Mouse (Mus musculus) cerebellum, postnatal 36 days (tissue): ENCODE measurements around the gene Ccdc160.
A peak's percentile ranks its signal among the peaks of the same experiment; 100 is the strongest.

Source experiments
- DNase-seq, 2 experiments: peaks; one replicate each; pipeline ENCODE4 v3.0.0; 2021 to 2022; ENCODE audit warnings: mixed read lengths in 2 of 2

Gene Ccdc160

GRCm38 (mm10) chrX:52790980-52791593 is at the start of gene Ccdc160:
Gene Ccdc160, plus strand, starts transcription at chrX:52791200.
- DNase-seq, result peak; percentile 68 to 70

- DNase-seq, result no peak
Measured at GRCm38 (mm10) chrX:52743781-52744180, 47.2 kb upstream of the Ccdc160 start.

DNA sequence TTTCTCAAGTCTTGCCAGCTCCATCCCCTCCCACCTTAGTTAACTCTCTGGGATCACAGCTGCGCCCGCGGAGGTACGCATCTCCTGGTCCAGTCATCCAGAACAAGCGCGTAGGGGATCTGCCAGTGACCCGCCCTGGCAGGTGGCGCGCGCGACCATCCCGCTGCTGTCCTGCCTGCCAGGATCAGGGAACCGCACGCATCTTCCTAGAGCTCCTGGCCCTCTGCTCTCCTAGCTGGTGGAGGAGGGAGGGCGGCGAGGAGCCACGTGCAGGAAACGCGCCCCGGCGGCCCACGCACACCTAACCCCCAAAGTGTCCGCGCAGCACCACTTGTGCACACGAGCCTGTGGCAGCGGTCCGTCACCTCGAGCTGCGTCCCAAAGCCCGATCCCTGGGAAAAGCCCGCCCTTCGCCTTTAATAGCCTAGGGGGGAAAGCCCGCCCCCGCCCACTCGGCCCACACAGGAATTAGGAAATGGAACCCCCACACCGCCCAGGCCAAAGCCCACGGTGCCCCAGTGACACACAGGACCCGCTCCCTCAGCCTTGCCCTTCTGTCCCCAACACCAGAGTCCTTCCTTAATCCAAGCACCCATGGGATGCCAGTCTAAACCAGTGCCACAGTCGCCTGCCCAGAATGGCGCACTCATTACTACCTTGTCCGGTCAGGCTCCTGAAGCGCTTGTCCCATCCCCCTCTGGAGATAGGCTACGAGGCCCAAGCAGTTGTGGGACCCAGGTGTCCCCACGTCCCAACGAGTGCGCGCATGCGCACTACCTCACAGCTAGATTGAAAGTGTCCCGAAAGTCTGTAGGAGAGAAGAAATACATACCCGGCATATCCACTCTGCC is 46.6 kb upstream of the Ccdc160 start:
- peak in 1 of 2 experiments; percentile 1 for DNase-seq

- DNase-seq, result no peak
Measured at GRCm38 (mm10) chrX:52745462-52745861, 45.5 kb upstream of the Ccdc160 start.

GRCm38 (mm10) chrX:52745917-52746316 is 45.1 kb upstream of the Ccdc160 start:
- no peak for DNase-seq

DNA sequence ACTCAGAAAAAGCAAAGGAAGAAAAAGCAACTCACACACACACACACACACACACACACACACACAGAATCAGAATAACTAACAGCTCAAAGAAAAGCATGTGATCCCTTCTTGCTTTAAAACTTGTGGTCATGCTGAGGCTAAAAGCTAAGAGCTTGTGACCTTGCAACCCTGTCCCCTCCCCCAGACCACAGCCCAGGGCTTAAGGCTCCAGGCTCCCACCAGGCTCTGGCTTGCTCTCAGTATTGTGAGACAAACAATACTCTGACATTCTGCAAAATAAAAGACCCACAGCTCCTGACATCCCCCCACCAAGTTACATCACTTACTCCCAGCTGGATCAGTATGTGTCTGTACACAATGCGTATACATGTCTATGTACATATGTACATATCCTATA is 44.2 kb upstream of the Ccdc160 start:
- no peak for DNase-seq

GRCm38 (mm10) chrX:52753491-52754085 is 37.4 kb upstream of the Ccdc160 start:
- DNase-seq, result no peak

DNA sequence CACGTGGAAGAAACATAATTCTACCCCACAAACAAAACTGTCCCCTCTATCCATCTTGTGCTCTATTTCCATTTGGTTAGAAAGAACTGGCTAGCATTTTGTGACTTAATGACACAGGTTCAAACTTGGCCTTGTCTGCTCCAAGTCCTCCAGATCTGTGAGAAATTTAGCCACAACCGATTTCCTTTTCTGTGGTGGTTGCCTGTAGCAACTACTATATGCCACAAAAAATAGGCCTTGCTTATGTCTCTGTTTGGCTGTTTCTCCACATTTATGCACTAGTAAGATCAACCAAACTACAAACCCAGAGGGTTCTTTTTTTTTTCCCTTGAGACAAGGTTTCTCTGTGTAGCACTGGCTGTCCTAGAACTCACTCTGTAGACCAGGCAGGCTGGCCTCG is 33.8 kb upstream of the Ccdc160 start:
- no peak for DNase-seq

- DNase-seq, result no peak
Measured at GRCm38 (mm10) chrX:52759232-52759631, 31.8 kb upstream of the Ccdc160 start.

DNA sequence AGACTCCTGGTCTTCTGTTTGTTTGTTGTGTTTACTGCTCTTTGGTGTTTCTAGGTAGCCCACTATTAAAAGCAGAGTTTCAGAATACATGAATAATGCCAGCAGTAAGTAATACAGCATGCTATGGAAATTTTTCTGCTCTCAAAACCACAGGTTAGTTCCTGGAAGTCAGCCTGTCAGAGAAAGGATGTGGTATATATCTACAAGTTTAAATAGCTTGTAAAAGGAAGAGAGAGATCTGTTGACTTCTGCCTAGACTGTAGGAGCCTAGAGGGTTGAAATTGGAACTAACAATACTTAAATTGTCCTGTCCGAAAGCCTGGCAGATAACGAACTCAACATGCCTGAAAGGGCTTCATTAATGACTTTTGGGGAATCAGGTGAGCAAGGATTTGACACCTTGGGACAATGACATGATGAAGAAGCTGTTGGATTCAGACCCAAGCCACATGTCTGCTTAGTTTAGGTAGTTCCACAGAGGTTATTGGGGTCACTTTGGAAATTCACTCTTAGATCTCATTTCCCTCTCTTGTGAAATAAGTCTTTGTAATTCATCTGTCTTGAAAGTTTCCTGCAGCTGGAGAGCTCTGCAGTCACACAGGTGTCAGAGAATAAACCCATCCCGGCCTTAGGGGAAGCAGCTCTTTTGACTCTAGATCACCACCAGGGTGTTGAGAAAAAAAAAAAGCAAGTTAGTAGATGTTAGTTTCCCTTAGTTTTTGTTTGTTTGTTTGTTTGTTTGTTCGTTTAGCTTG is 30.6 kb upstream of the Ccdc160 start:
- no peak for DNase-seq

GRCm38 (mm10) chrX:52762221-52762620 is 28.8 kb upstream of the Ccdc160 start:
- no peak for DNase-seq

GRCm38 (mm10) chrX:52775973-52776372 is 15.0 kb upstream of the Ccdc160 start:
- peak; percentile 16 to 36 for DNase-seq

DNA sequence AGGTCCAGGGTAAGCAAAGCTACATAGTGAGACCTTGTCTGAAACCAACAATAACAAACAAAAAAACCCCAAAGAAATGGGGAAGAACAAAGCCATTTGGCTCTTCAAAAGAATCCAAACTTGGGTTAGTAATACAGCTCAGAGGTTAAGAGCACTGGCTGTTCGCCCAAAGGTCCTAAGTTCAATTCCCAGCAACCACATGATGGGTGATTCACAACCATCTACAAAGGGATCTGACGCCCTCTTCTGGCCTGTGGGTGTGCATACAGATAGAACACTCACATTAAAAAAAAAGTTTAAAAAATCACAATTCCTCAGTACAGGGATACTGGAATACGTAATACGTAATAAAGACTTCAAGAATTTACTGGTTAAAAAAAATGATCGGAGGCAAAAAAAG is 13.3 kb upstream of the Ccdc160 start:
- DNase-seq, result no peak

- no peak for DNase-seq
Measured at GRCm38 (mm10) chrX:52783898-52784297, 7.1 kb upstream of the Ccdc160 start.

DNA sequence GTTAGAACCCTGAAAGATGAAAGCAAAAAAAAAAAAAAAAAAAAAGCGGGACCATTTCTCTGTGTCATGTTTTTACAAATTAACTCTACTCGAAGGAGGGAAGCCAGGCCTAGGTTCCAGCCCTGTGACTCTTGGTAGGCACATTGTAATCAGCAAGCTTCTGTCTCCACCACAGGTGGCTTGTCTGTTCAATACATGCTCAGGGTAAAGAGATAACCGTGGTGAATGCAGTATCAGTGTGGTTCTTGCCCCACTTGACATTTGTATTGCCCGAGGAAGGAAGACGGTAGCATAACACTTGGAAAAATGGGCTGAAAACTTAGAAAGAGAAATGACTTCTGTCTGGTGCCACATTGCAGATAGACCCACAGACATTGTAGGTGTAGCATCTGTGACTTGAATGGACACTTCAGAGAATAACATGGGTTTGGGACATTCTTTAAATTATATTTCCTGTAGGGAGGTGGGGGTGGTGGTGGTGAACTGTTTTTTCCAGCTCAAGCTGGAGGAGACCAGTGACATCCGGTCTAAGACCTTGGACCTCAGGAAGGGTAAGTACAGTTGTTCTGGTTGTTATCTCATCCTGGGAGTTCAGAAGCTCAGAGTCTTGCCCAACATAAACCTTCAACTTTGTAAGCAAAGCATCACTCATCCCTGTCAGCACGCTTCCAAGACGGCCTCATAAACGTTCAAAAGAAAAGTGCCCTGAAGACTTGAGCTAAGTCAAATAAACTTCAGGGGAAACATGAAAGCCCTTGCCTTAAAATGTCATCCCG is 1.1 kb downstream of the Ccdc160 start:
- DNase-seq, result no peak

DNA sequence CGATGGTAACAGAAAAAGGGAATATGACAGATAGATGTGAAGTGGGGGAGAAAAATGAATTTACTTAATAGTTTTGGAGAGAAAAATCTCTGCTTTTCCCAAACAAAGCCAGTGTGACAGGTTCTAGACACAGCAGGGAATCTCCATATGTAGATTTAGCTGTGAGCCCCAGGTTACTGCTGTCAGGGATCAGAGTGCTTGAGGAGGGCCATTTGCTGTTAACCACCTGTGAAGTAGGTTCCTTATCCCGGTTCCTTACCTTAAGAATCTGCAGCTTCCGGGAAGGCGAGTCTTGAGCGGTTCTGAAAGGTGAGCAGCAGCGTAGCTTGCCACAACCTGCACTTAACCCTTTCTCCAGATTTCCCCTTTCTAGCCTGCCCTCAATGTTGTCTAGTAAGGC is 1.9 kb downstream of the Ccdc160 start:
- DNase-seq, result no peak

DNA sequence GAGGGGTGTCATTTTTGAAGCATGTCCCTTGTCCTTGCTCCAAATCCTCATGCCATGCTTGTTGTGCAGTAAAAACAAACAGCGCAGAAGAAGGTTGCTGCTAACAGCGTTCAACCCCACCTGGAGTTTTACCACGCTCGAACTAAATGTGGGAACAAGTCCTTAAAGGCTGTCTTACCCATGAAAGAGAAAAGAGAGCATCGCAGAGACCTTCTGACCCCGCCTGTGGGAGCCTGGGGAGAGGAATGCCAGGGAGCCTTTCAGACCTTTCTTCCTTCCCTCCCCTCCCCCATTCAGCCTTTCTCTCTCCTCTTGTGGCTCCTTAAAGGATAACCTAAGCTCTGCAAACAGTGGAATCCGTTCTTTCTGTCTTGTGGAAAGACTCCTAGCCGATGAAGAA is 4.8 kb downstream of the Ccdc160 start:
- DNase-seq, result no peak

GRCm38 (mm10) chrX:52797031-52797625 is 6.1 kb downstream of the Ccdc160 start:
- DNase-seq, result no peak

GRCm38 (mm10) chrX:52798255-52798654 is 7.3 kb downstream of the Ccdc160 start:
- no peak for DNase-seq

- no peak for DNase-seq
Measured at GRCm38 (mm10) chrX:52799566-52799965, 8.6 kb downstream of the Ccdc160 start.

DNA sequence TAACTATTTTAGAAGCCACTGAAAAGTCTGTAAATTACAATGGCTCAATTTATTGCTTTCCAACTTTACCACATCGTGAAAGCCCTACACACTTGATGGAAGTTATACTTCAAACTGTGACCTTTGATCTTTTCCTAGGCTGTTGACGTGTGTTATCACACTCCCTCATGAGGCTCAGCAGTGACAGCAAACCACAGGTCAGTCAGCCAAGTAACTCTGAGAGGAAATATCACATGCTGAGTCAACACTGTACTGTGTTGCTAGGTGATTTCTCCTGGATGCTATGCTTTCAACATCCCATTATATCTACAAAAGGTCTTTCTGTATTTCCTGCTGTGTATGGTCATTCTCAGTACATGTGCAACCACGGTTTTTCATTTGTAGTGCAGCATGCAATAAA is 28.3 kb downstream of the Ccdc160 start:
- no peak for DNase-seq
